Mouse (Mus musculus): ENCODE measurements at regions not wholly inside any gene's neighbourhood (a gene's known extent, or its start where the extent isn't known, plus 50 kb on each side); places are given as distances from the start of the nearest gene placed in this dataset.
A peak's percentile ranks its signal among the peaks of the same experiment; 100 is the strongest.

- Histone ChIP-seq H3K4me3 (no peak overlapping the region), H3K4me2 (replicated peaks) (no peak overlapping the region), H3K36me3 (no peaks in the 10 kb centered on the region), H3K9ac (replicated peaks) (no peak overlapping the region), H3K27ac (replicated peaks) (no peak overlapping the region), H3K4me1 (no peaks in the 10 kb centered on the region; the same call in 1 of the 2 replicates), H3K27me3 (no peaks in the 10 kb centered on the region), H3K9me3 (no peaks in the 10 kb centered on the region)
- no peak for ATAC-seq (replicated peaks)
- 96% methylated on average over 1 of the region's 1 CpGs for WGBS
Observed at GRCm38 (mm10) chr9:60931290-60931689, 136.9 kb downstream of the Uaca start.

DNA sequence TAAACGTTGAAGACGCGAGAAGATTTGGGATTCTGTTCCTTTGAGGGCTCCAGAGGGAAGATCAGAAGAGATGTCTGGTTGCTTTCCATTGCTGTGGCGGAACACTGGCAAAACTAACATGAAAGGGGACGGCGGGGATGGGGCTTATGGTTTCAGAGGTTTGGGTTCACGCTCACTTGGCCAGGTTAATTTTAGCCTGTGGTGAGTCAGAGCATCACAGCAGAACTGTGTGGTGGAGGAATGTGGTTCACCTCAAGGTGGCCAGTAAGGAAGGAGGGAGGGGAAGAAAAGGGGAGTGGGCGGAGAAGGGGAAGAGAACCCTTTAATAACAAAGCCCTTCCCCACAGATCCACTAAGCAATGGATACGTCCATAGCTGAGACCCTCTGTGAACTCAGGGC lies 142.6 kb downstream of the Uaca start:
- no peak overlapping the region for H3K4me3 ChIP-seq
- no peaks in the 10 kb centered on the region for H3K27me3 ChIP-seq
- ATAC-seq (replicated peaks) = no peak
- H3K9me3 ChIP-seq = no peaks in the 10 kb centered on the region
- WGBS = 89% methylated on average over 9 of the region's 9 CpGs
- H3K9ac ChIP-seq (replicated peaks) = no peak overlapping the region
- no peak overlapping the region for H3K27ac ChIP-seq (replicated peaks)
- no peaks in the 10 kb centered on the region for H3K36me3 ChIP-seq
- peaks cover 5% of the 10 kb centered on the region; the same call in 1 of the 2 replicates for H3K4me1 ChIP-seq
- no peak overlapping the region for H3K4me2 ChIP-seq (replicated peaks)

- 29% methylated on average over 18 of the region's 18 CpGs for WGBS
- Histone ChIP-seq H3K4me3 (no peak overlapping the region), H3K27ac (replicated peaks) (no peak overlapping the region), H3K9me3 (no peaks in the 10 kb centered on the region), H3K27me3 (0 out of 2 replicates have a peak, but pooled peaks cover 8% of the 10 kb centered on the region), H3K4me1 (peaks cover 5% of the 10 kb centered on the region; the same call in 1 of the 2 replicates), H3K9ac (replicated peaks) (no peak overlapping the region), H3K36me3 (no peaks in the 10 kb centered on the region), H3K4me2 (replicated peaks) (no peak overlapping the region)
- ATAC-seq (replicated peaks) = peak; percentile 88
Observed at GRCm38 (mm10) chr9:60939858-60940804, 145.8 kb downstream of the Uaca start.

DNA sequence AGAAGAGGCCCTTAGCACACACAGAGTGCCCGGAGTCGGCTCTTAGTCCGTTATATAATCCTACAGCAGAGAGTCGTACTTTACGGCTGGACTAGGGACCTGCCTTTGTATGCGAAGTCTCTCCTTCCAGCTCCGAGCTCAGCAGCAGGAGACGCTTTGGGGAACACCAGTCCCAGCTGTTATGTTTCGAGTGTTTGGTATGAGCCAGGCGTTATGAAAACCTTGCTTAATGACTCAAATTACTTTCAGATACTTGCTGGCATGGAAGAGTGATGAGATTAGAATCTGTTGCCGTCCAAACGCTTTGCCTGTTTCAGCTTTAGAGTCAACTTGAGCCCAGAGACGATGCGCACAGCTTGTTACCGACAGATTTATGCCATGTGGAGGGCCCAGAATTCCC lies 153.0 kb downstream of the Uaca start:
- ATAC-seq (replicated peaks) = no peak
- Histone ChIP-seq H3K9me3 (no peaks in the 10 kb centered on the region), H3K4me3 (no peak overlapping the region), H3K4me2 (replicated peaks) (no peak overlapping the region), H3K36me3 (no peaks in the 10 kb centered on the region), H3K27me3 (0 out of 2 replicates have a peak, but pooled peaks cover 7% of the 10 kb centered on the region), H3K9ac (replicated peaks) (no peak overlapping the region), H3K27ac (replicated peaks) (no peak overlapping the region), H3K4me1 (peaks cover 18% of the 10 kb centered on the region)
- WGBS = 75% methylated on average over 15 of the region's 15 CpGs

GRCm38 (mm10) chr9:60948531-60949070 lies 154.3 kb downstream of the Uaca start:
- H3K4me3 ChIP-seq = no peak overlapping the region
- no peak overlapping the region for H3K27ac ChIP-seq (replicated peaks)
- H3K27me3 ChIP-seq = no peaks in the 10 kb centered on the region
- no peak overlapping the region for H3K9ac ChIP-seq (replicated peaks)
- no peak overlapping the region for H3K4me2 ChIP-seq (replicated peaks)
- H3K36me3 ChIP-seq = no peaks in the 10 kb centered on the region
- 45% methylated on average over 10 of the region's 10 CpGs for WGBS
- no peaks in the 10 kb centered on the region for H3K9me3 ChIP-seq
- H3K4me1 ChIP-seq = peaks cover 18% of the 10 kb centered on the region
- ATAC-seq (replicated peaks) = no peak

GRCm38 (mm10) chr9:60950161-60950560 lies 155.8 kb downstream of the Uaca start:
- Histone ChIP-seq H3K36me3 (no peaks in the 10 kb centered on the region), H3K9me3 (no peaks in the 10 kb centered on the region), H3K27me3 (no peaks in the 10 kb centered on the region), H3K4me2 (replicated peaks) (no peak overlapping the region), H3K9ac (replicated peaks) (no peak overlapping the region), H3K4me1 (peaks cover 18% of the 10 kb centered on the region), H3K4me3 (no peak overlapping the region), H3K27ac (replicated peaks) (no peak overlapping the region)
- 81% methylated on average over 5 of the region's 5 CpGs for WGBS
- ATAC-seq (replicated peaks) = no peak

DNA sequence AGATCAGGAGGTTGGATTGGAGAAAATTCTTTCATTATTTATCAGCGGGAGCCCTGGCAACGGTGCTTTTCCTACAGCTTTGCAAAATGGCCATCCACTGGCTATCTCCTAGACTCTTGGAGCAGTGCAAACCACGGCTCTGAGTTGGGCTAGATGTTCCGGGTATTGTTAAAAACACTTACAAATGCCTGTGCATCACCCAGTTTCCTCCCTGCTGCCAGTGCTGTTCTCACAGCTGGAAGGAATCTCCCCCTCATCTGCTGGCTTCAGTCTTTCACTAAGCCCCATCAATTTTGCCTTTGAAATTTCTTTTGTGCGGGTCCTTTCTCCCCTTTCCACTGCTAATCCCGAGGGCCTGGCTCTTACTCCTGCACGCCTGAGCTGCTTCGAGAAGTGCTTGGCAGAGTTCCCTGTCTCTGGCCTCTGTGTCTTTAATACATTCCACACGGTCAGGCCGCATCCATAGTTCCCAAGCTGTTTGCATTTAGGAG lies 156.8 kb downstream of the Uaca start:
- H3K9me3 ChIP-seq = no peaks in the 10 kb centered on the region
- H3K4me2 ChIP-seq (replicated peaks) = no peak overlapping the region
- H3K27ac ChIP-seq (replicated peaks) = peak overlapping the region; percentile 65
- H3K4me3 ChIP-seq = no peak overlapping the region
- H3K27me3 ChIP-seq = no peaks in the 10 kb centered on the region
- peak; percentile 72 for ATAC-seq (replicated peaks)
- H3K4me1 ChIP-seq = peaks cover 18% of the 10 kb centered on the region
- H3K36me3 ChIP-seq = no peaks in the 10 kb centered on the region
- 6% methylated on average over 10 of the region's 10 CpGs for WGBS
- no peak overlapping the region for H3K9ac ChIP-seq (replicated peaks)

DNA sequence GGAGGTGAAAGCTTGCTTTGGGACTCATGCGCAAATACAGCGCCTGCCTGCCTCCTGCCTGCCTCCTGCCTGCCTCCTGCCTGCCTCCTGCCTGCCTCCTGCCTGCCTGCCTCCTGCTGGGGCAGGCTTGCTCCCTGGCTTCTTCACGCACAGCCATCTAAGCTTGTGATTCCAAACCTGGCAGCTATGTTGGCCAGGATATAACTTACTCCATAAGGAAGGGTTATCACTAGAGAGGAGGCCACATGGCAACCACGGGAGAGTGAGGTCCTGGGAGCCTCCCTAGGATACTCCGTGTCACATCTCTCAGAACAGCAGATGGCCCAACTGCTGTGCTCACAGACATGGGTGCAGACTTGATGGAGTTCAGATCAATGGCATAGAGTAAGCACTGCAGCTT lies 163.1 kb downstream of the Uaca start:
- Histone ChIP-seq H3K9me3 (no peaks in the 10 kb centered on the region), H3K4me2 (replicated peaks) (no peak overlapping the region), H3K27me3 (no peaks in the 10 kb centered on the region), H3K36me3 (no peaks in the 10 kb centered on the region), H3K27ac (replicated peaks) (no peak overlapping the region), H3K4me1 (0 out of 2 replicates have a peak, but pooled peaks cover 3% of the 10 kb centered on the region), H3K4me3 (no peak overlapping the region), H3K9ac (replicated peaks) (no peak overlapping the region)
- ATAC-seq (replicated peaks) = no peak
- WGBS = 54% methylated on average over 5 of the region's 5 CpGs

GRCm38 (mm10) chr9:60959537-60959936 lies 165.2 kb downstream of the Uaca start:
- Histone ChIP-seq H3K27me3 (no peaks in the 10 kb centered on the region), H3K36me3 (no peaks in the 10 kb centered on the region), H3K9ac (replicated peaks) (no peak overlapping the region), H3K9me3 (no peaks in the 10 kb centered on the region), H3K4me2 (replicated peaks) (no peak overlapping the region), H3K27ac (replicated peaks) (no peak overlapping the region), H3K4me3 (no peak overlapping the region), H3K4me1 (0 out of 2 replicates have a peak, but pooled peaks cover 3% of the 10 kb centered on the region)
- no peak for ATAC-seq (replicated peaks)
- WGBS = 92% methylated on average over 6 of the region's 6 CpGs

GRCm38 (mm10) chr9:60962086-60962485 lies 167.7 kb downstream of the Uaca start:
- no peak overlapping the region for H3K27ac ChIP-seq (replicated peaks)
- no peak for ATAC-seq (replicated peaks)
- H3K9me3 ChIP-seq = no peaks in the 10 kb centered on the region
- H3K36me3 ChIP-seq = no peaks in the 10 kb centered on the region
- H3K4me3 ChIP-seq = no peak overlapping the region
- 84% methylated on average over 4 of the region's 4 CpGs for WGBS
- H3K27me3 ChIP-seq = no peaks in the 10 kb centered on the region
- 0 out of 2 replicates have a peak, but pooled peaks cover 3% of the 10 kb centered on the region for H3K4me1 ChIP-seq
- H3K9ac ChIP-seq (replicated peaks) = no peak overlapping the region
- H3K4me2 ChIP-seq (replicated peaks) = no peak overlapping the region

DNA sequence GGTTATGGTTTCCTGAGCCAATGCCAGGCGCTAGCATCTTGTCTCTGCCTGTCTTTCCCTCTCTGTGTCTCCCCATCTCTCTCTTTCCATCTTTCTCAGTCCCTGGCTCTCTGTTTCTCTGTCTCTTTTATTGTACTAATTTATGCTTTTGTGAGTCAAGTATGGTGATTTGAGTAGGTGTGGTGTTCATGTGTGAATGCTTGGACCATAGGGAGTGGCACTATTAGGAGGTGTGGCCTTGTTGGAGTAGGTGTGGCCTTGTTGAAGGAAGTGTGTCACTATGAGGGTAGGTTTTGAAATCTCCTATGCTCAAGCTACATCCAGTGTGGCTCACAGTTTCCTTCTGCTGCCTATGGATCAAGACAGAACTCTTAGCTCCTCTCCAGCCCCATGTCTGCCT lies 171.3 kb downstream of the Uaca start:
- H3K4me2 ChIP-seq (replicated peaks) = no peak overlapping the region
- H3K9me3 ChIP-seq = no peaks in the 10 kb centered on the region
- ATAC-seq (replicated peaks) = no peak
- no peak overlapping the region for H3K27ac ChIP-seq (replicated peaks)
- no peaks in the 10 kb centered on the region for H3K27me3 ChIP-seq
- no peaks in the 10 kb centered on the region for H3K36me3 ChIP-seq
- WGBS = 100% methylated on average over 1 of the region's 1 CpGs
- no peak overlapping the region for H3K4me3 ChIP-seq
- H3K9ac ChIP-seq (replicated peaks) = no peak overlapping the region
- H3K4me1 ChIP-seq = peaks cover 13% of the 10 kb centered on the region

GRCm38 (mm10) chr9:60968281-60969031 lies 174.1 kb downstream of the Uaca start:
- Histone ChIP-seq H3K27ac (replicated peaks) (peak overlapping the region; percentile 54), H3K4me1 (peaks cover 16% of the 10 kb centered on the region), H3K9me3 (no peaks in the 10 kb centered on the region), H3K4me3 (no peak overlapping the region), H3K9ac (replicated peaks) (no peak overlapping the region), H3K27me3 (no peaks in the 10 kb centered on the region), H3K4me2 (replicated peaks) (no peak overlapping the region), H3K36me3 (no peaks in the 10 kb centered on the region)
- ATAC-seq (replicated peaks) = peak; percentile 68
- 35% methylated on average over 4 of the region's 4 CpGs for WGBS

All from forebrain, embryonic 15.5 days (tissue).